Mouse (Mus musculus): ENCODE measurements around the gene Ptger3.
A peak's percentile ranks its signal among the peaks of the same experiment; 100 is the strongest.

The Ptger3 gene

GRCm38 (mm10) chr3:157566725-157567565 is at the start of gene Ptger3:
Gene Ptger3 (plus strand): TSS chr3:157566892.
- DNase-seq, result no peak

- no peak for DNase-seq
These were observed 48.7 kb upstream of the Ptger3 start for GRCm38 (mm10) chr3:157517992-157518391.

GRCm38 (mm10) chr3:157520433-157520832 is 46.3 kb upstream of the Ptger3 start:
- DNase-seq, result peak; percentile 24

- no peak for DNase-seq
These were observed 42.9 kb upstream of the Ptger3 start for GRCm38 (mm10) chr3:157523834-157524233.

- no peak for DNase-seq
These were observed 35.1 kb upstream of the Ptger3 start for GRCm38 (mm10) chr3:157531585-157531984.

- peak; percentile 95 for DNase-seq
These were observed 32.5 kb upstream of the Ptger3 start, which contains the start of gene Zranb2 for GRCm38 (mm10) chr3:157533964-157534785. Gene Zranb2 (plus strand): TSS chr3:157534160.

GRCm38 (mm10) chr3:157534786-157535415 is 31.8 kb upstream of the Ptger3 start:
- no peak for DNase-seq

GRCm38 (mm10) chr3:157549323-157549722 is 17.4 kb upstream of the Ptger3 start:
- DNase-seq, result no peak

GRCm38 (mm10) chr3:157549758-157550600 is 16.7 kb upstream of the Ptger3 start:
- DNase-seq, result no peak

- DNase-seq, result peak; percentile 36
These were observed 1.5 kb upstream of the Ptger3 start for GRCm38 (mm10) chr3:157565196-157565595.

- DNase-seq, result no peak
These were observed 957 bp downstream of the Ptger3 start for GRCm38 (mm10) chr3:157567566-157568132.

- no peak for DNase-seq
These were observed 5.3 kb downstream of the Ptger3 start for GRCm38 (mm10) chr3:157572011-157572410.

- DNase-seq, result no peak
These were observed 9.0 kb downstream of the Ptger3 start for GRCm38 (mm10) chr3:157575441-157576342.

- no peak for DNase-seq
These were observed 9.6 kb downstream of the Ptger3 start for GRCm38 (mm10) chr3:157576343-157576722.

GRCm38 (mm10) chr3:157576862-157577261 is 10.2 kb downstream of the Ptger3 start:
- DNase-seq, result no peak

- DNase-seq, result no peak
These were observed 11.9 kb downstream of the Ptger3 start for GRCm38 (mm10) chr3:157578469-157579170.

GRCm38 (mm10) chr3:157579376-157579775 is 12.7 kb downstream of the Ptger3 start:
- DNase-seq, result peak; percentile 18

GRCm38 (mm10) chr3:157580299-157580698 is 13.6 kb downstream of the Ptger3 start:
- no peak for DNase-seq

- no peak for DNase-seq
These were observed 15.1 kb downstream of the Ptger3 start for GRCm38 (mm10) chr3:157581755-157582154.
